Mouse (Mus musculus): ENCODE measurements around the gene Cenpp.

- TF ChIP-seq POLR2A (IDR thresholded peaks at IDR 0.05; ENCODE audit: borderline replicate concordance, extremely low read depth, low read depth, low read length) (no peak), CTCF (IDR thresholded peaks at IDR 0.05; ENCODE audit: insufficient read depth, low read length) (no peak)
These were observed 96.4 kb downstream of the Cenpp start for GRCm38 (mm10) chr13:49556203-49556602.
